Mouse (Mus musculus): ENCODE data around the gene Galnt14.

The Galnt14 gene

GRCm38 (mm10) chr17:73572440-73572839 is 137.8 kb downstream of the Galnt14 start:
- DNase-seq (ENCODE audit: low spot score), result peak; percentile 66

- DNase-seq (ENCODE audit: low spot score), result no peak
Measured at GRCm38 (mm10) chr17:73571961-73572360, 138.3 kb downstream of the Galnt14 start.

- DNase-seq (ENCODE audit: low spot score), result no peak
Measured at GRCm38 (mm10) chr17:73568204-73568603, 142.0 kb downstream of the Galnt14 start.

GRCm38 (mm10) chr17:73561149-73561548 is 149.1 kb downstream of the Galnt14 start:
- no peak for DNase-seq (ENCODE audit: low spot score)

GRCm38 (mm10) chr17:73560208-73560784 is 150.0 kb downstream of the Galnt14 start:
- DNase-seq (ENCODE audit: low spot score), result no peak

GRCm38 (mm10) chr17:73559498-73559897 is 150.8 kb downstream of the Galnt14 start:
- DNase-seq (ENCODE audit: low spot score), result no peak

GRCm38 (mm10) chr17:73557101-73557500 is 153.2 kb downstream of the Galnt14 start:
- DNase-seq (ENCODE audit: low spot score), result no peak

- no peak for DNase-seq (ENCODE audit: low spot score)
Measured at GRCm38 (mm10) chr17:73556436-73556835, 153.8 kb downstream of the Galnt14 start.

GRCm38 (mm10) chr17:73554668-73555067 is 155.6 kb downstream of the Galnt14 start:
- no peak for DNase-seq (ENCODE audit: low spot score)

GRCm38 (mm10) chr17:73548783-73549566 is 161.3 kb downstream of the Galnt14 start:
- DNase-seq (ENCODE audit: low spot score), result no peak

- DNase-seq (ENCODE audit: low spot score), result no peak
Measured at GRCm38 (mm10) chr17:73548119-73548518, 162.1 kb downstream of the Galnt14 start.

GRCm38 (mm10) chr17:73547483-73547882 is 162.8 kb downstream of the Galnt14 start:
- DNase-seq (ENCODE audit: low spot score), result no peak

- DNase-seq (ENCODE audit: low spot score), result no peak
Measured at GRCm38 (mm10) chr17:73541911-73542310, 168.3 kb downstream of the Galnt14 start.

- no peak for DNase-seq (ENCODE audit: low spot score)
Measured at GRCm38 (mm10) chr17:73541233-73541570, 169.1 kb downstream of the Galnt14 start.

- no peak for DNase-seq (ENCODE audit: low spot score)
Measured at GRCm38 (mm10) chr17:73540409-73541232, 169.6 kb downstream of the Galnt14 start.

GRCm38 (mm10) chr17:73531896-73532295 is 178.4 kb downstream of the Galnt14 start:
- DNase-seq (ENCODE audit: low spot score), result no peak

- DNase-seq (ENCODE audit: low spot score), result no peak
Measured at GRCm38 (mm10) chr17:73522169-73522568, 188.1 kb downstream of the Galnt14 start.

GRCm38 (mm10) chr17:73519350-73519749 is 190.9 kb downstream of the Galnt14 start:
- DNase-seq (ENCODE audit: low spot score), result no peak

- DNase-seq (ENCODE audit: low spot score), result no peak
Measured at GRCm38 (mm10) chr17:73518359-73518758, 191.9 kb downstream of the Galnt14 start.

GRCm38 (mm10) chr17:73515506-73515905 is 194.7 kb downstream of the Galnt14 start:
- no peak for DNase-seq (ENCODE audit: low spot score)

GRCm38 (mm10) chr17:73514862-73515261 is 195.4 kb downstream of the Galnt14 start:
- DNase-seq (ENCODE audit: low spot score), result no peak

- DNase-seq (ENCODE audit: low spot score), result no peak
Measured at GRCm38 (mm10) chr17:73514258-73514657, 196.0 kb downstream of the Galnt14 start.

- DNase-seq (ENCODE audit: low spot score), result no peak
Measured at GRCm38 (mm10) chr17:73512844-73513243, 197.4 kb downstream of the Galnt14 start.
